Mouse (Mus musculus): ENCODE data around the gene 2610028H24Rik.

DNA sequence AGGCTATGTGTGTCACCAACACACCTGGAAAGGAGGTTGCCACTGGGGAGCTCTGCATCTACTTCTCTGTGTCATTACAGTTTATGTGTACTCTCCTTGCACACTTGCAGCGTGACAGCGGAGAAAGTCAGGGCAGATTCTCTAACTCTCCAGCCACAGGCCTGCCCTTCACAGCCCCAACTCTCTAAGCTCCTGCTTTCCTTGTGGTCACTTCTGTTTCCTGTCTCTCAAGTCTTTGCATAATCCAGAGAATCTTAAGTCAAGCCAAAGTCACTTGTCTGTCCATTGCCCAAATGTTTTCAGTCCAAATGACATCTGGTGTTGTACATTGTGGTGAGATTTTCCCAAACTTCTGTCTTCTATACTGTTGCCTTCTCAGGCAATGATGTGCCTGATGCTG is 37.4 kb downstream of the 2610028H24Rik start:
- TF ChIP-seq CTCF (IDR thresholded peaks at IDR 0.05; ENCODE audit: low read depth) (no peak), EP300 (IDR thresholded peaks at IDR 0.05; ENCODE audit: low read depth) (no peak)
